Mouse (Mus musculus): ENCODE results near the gene Mras.

Mras gene

DNA sequence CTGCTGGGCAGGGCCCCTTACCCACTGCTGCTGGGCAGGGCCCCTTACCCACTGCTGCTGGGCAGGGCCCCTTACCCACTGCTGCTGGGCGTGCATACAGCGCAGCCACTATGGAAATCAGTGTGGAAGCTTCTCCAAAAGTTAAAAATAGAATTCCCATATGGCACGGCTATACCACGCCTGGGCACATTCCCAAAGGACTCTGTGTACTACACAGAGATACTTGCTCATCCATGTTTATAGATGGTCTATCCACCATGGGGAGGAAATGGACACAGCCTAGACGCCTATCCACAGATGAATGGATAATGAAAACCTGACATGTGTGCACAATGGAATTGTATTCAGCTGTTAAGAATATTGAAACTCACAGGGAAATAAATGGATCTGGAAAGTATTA, 3.8 kb upstream of the Mras start:
- no peak for DNase-seq (ENCODE audit: low spot score)

DNA sequence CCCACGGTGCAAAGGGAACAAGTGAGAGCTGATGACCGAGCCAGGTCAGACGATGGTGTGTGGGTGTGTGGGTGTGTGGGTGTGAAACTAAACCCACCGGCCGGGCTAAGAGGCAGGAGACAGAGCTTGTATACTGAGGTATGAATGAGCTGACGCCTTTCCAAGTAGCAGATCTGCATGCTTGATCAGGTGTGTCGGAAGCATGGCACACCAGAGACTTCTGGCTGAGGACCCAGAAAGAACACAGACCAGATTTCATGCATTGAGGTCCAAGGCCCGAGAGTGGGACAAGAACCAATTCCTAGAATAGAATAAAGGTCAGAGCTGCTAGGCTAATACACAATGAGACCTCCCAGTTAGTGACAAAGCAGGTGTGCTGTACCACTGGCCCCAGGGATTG, 1.9 kb upstream of the Mras start:
- no peak for DNase-seq (ENCODE audit: low spot score)

DNA sequence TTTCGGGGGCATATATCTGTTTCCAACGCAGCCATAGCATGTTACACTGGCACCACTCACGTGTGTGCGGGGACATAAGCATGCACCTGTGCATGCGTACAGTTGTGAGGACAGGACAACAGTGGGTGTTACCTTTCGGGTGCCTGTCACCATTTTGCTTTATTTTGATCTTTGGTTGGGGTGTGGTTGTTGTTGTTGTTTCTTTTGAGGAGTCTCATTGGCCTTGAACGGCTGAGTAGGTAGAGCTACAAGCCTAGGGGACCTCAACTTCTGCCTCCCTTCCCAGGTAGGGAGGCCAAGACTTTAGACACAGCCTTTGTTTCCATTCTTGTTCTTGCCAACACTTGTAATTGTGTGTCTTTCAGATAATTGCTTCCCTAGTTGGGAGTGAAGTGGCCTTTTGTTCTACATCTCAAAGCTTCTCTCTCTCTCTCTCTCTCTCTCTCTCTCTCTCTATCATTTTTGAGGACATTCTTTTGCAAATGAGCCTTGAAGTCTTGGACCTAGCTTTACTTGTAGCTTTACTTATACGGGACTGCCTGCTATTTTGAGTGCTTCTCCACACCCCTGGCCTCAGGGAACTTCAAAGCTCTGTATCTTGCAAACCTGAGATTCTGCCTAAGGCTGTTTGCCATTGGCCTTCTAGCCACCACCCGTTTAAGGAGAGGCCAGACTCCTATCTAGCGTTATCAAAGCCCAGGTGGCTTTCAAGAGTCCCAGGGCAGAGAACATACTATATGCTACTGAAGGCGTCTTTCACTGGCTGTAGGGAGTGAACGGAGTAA, 792 bp upstream of the Mras start:
- no peak for DNase-seq (ENCODE audit: low spot score)

DNA sequence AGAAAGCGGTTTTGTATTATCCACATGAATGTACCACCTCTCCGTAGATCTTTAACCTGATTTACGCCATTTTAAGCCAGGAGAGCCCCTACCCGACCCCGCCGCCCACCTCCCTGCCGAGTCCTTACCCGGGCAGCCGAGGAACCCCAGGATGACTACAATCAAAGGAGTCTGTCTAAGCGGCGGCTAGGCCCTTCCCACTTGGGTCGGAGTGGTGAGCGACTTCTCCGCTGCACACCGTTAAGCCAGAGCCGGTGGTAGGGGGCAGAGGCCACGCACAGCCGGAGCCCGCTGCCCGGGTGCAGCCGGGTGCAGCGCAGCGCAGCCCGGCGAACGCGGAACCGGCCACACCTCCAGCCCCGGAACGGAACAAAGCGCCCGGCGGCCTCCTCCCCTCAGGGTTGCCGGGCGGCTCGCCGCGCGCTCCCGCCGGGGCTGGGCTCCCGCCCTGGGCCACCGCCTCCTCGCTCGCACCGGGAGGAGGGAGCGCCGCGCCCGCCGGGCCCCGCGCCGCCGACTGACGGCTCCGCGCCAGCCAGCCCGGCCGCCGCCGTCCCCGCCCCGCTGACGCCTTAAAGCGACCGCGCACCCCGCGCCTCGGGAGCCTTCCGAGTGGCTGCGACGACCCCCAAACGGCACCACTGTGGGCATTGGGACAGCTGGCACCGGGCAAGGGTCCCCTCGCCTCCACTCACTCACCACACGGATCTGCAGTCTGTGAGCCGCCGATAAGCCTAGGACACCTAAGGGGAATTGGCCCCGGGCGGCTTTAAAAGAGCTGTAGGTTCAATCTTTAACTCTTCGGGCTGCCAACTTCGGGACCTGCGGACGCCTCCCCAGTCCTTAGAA, 775 bp downstream of the Mras start:
- DNase-seq (ENCODE audit: low spot score) = peak; percentile 25

DNA sequence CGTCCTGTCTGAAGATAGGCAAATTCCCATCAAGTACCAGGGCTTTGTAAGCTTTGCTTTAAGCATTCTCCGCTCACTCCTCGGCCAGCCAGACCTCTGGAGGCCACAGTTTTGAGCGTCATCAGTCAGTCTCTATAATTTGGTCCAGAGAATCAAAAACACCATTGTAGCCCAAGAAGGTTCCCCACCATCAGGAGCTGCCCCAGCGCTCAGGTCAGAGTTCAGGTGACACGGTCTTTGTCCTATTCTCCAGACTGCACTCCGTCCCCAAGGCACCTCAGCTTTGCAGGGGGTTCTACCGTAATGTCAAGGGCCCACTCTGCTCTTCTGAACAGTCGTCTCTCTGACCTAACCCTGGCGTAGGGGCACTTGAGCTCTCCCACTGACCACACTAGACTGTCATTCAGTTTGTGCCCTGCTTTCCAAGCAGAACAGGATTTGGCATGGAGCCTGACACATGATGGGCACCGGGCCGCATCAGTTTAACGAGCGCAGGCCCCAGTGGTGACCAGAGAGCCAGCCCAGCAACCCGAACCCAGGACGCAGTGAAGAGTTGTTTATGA, 1.5 kb downstream of the Mras start:
- DNase-seq (ENCODE audit: low spot score) = no peak

DNA sequence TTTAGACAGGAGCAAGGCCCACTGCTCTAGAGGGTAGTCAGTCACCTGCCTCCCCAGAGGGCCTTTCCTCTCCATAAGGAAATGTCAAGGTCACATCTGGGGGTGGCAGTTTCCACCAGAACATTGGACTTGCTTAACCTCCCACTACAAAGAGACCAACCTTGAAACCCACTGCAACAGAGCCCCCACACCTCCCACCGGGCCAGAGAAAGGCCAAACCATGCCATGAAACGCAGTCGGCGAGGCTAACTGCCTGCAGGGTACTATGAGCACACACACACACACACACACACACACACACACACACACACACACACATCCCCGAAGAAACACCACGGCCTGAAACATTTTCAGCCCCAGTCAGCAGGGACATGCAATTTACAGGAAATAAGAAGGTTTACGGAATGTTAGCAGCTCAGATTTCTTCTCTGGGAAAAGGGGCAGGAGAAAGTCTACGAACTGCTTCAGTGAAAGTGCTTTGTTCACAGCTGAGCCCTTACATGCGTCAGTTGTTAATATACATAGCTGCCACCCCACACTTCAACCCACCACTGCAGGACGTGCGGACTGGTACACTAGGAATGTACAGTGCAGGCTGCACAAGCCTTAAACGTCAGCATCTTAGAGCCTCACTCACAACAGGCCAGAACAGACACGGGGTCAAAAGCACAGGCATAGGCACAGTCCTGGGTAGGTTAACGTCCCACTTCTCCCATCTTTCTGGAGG, 2.1 kb downstream of the Mras start:
- no peak for DNase-seq (ENCODE audit: low spot score)

DNA sequence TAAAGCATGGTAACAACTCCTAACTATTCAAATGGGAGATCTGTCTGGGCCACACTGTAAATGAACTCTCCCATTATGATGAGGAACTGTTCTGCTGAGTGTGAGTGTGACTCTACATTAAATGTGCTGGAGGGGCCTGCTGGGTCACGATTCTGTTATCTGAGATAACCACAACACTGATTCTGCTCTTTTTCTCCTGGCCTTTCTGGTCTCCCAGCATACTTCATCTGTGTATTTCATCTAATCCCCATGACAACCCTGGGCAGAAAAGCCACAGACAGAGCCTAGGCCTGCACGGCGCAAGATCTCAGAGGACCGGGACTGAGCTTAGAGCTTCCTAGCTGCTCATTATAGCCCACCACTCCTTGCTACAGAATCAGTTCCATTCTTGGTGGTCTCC, 4.7 kb downstream of the Mras start:
- peak; percentile 28 for DNase-seq (ENCODE audit: low spot score)

DNA sequence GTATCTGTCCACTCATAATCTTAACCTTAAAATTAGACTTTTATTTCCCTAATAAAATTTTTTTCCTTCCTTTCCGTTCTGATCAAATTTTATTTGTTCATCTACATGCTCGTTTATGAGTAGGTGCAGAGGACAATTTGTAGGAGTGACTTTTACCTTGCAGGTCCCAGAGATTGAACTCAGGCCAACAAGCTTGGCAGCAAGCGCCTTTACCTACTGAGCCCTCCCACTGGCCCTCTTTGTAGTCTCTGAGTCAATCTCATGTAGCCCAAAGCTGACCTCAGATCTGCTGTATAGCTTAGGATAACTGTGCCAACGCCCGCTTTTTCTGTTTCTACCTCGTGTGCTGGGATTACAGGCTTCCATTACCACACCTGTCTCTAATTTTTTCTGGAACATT, 5.2 kb downstream of the Mras start:
- no peak for DNase-seq (ENCODE audit: low spot score)

DNA sequence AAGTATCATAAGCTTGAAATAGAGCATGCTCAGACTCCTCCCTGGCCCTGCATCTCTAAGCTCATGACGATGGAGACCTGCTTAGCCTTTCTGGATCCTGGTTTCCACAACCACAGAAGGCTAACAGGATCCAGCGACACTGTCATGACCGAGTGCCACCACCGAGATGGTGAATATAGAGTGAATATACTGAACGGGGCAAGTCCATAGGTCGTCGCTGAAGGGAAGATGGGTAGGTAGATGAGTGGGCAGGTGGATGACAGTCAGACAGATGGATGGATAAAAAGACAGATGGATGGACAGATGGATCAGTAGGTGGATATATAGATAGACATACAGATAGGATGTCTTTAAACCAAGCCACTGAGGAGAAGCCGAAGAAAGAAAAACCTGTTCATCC, 5.8 kb downstream of the Mras start:
- no peak for DNase-seq (ENCODE audit: low spot score)

DNA sequence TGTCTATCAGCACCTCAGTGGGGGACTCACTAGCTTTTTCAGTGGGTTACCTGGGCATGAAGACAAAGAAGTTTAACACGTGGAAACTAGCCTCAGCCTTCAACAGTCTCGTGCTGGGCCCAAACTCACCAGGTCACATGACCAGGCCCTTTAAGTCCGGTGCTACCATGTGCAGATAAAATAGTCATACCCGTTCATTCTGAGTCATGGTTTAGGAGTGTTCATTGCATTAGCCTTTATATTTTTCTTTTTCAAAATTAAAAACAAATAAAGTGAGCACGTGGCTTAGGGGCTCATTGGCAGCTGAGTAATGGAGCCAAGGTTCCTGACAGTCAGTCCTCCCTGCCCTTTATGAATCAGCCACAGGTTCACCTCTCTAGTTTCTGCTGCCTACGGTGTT, 6.4 kb downstream of the Mras start:
- no peak for DNase-seq (ENCODE audit: low spot score)

DNA sequence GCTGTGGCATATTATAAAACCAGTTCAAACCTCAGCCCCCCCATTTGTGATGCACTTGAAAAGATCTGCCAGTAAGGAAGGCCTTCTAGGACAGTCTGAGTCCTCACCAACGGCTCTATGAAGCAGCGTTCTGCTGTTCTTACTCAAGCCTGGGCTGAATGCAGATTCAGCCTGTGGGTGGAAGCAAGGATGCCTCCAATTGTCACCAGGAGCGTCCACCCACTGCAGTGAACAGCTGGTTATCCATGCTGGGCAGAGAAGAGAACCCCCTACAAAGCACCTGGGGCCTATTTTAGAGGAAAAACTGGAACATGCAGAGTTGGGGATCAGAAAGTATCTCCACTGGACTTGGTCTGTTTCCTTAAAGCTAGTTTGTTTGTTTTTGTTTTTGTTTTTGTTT, 7.3 kb downstream of the Mras start:
- no peak for DNase-seq (ENCODE audit: low spot score)

DNA sequence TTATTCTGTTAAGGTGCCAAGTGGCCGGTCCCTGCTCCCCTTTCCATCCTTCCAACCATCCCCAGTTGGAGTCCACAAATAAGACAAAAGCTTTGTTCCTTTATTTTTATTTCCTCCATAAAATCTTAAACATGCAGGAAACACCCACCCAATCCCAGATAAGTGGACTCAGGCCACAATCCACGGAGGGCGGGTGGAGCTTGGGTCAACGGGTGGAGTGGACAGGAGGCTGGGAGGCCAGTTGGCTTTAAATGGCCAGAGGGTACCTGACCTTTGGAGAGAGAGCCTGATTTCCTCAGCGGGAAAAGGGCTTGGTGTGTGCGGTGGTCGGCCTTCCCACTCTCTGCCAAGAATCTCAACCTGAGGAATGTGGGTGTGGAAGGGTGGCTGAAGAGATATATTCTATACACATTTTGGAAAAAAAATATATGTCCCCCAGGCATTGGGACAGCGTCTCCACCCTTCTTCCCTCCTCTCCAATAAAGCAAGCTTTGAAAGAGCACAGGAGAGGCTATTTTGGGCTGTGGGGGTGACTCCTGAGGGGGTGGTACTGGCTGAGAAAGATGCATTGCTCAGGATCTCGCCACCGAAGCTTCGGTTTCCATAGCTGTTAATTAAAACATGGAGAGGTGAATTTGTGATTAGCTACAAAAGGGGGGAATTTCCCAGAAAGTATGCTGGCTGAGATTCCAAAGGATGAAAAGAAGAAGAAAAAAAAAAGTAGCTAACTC, 8.4 kb downstream of the Mras start:
- no peak for DNase-seq (ENCODE audit: low spot score)

DNA sequence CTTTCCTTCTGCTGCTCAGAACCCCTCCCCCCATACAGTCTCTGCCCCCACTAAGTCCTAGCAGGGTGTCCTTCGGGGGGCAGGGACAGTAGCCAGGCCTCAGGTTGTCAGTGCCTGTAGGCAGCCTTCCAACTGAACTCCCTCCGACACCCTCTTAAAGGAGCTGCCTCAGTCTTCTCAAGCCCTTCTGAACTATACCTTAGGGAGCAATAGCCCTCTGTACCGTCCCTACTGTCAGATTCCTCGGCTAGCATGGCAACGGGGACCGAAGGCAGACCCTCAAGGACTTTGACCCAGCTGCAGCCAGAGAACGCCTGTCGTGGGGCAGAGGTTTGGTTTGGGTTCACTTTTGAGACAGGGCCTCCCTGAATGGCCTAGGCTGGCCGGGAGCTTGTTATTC, 11.9 kb downstream of the Mras start:
- no peak for DNase-seq (ENCODE audit: low spot score)

DNA sequence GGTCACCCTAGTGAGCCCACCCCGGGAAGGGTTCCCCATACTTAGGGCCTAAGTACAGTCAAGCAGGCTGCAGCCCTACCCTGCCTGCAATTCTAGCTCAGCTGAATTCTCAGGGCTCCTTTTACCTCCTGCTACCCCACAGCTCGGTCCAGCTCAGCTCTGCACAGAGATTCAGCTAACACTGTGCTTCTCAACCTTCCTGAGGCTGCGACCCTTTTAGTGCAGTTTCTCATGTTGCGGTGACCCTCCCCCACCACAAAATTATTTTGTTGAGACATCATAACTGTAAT, 12.7 kb downstream of the Mras start:
- no peak for DNase-seq (ENCODE audit: low spot score)

DNA sequence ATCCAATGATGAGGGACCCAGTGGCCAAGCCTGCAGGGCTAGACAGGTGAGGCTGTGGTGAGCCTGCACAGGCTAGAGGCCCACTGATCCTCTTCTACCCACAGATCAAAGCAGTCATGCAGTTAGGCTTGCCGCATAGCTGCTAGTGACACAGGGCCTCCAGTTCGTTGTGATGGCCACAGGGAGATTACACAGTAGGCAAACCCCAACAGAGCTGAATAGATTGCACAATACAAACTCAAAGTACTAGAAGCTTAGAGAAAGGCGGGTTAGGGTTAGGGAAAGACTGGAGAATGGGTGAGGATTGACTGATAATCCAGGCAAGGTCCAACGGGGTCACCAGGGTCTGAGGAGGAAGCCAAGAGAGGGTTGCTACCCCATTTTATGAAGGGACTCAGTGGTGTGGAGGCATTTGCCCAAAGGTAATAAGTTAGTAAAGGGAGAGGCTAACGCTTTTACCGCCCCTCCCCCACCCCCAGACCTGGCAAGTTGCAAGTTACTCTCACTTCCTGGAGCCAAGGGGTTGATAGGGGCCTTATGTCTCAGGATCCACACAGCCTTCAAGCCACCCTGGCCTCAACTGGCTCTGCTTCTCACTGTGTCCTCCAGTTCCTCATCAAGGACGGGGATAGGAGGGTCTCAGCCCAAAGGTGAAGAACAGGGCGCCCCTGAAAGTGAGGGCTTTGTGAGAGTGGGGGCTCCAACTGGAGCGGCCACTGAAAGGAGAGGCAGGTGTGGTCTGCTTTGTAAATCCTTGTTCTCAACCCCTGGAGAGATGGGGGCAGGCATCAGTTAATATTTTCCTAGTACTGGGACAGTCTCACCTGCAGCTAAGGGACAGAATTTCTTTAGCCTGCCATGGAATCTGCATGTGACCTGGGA, 13.2 kb downstream of the Mras start:
- no peak for DNase-seq (ENCODE audit: low spot score)

DNA sequence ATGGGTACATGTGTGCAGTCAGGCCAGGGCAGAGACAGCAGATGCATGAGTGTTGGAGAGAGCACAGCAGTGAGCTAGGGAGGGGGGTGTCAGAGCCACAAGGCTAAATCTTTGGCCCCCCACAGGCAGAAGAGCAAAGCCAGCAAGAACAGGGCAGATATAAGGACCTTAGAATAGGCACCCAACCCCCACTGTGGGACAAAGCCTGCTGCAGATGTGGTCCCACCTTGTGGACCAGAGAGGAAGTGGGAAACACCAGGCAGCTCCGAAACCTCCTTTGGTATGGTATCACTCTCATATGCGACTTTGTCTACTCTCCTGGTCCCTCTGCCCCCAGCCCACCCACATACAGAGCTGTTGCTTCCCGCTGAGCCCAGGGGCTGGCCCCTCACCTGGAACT, 15.3 kb downstream of the Mras start:
- DNase-seq (ENCODE audit: low spot score) = no peak

DNA sequence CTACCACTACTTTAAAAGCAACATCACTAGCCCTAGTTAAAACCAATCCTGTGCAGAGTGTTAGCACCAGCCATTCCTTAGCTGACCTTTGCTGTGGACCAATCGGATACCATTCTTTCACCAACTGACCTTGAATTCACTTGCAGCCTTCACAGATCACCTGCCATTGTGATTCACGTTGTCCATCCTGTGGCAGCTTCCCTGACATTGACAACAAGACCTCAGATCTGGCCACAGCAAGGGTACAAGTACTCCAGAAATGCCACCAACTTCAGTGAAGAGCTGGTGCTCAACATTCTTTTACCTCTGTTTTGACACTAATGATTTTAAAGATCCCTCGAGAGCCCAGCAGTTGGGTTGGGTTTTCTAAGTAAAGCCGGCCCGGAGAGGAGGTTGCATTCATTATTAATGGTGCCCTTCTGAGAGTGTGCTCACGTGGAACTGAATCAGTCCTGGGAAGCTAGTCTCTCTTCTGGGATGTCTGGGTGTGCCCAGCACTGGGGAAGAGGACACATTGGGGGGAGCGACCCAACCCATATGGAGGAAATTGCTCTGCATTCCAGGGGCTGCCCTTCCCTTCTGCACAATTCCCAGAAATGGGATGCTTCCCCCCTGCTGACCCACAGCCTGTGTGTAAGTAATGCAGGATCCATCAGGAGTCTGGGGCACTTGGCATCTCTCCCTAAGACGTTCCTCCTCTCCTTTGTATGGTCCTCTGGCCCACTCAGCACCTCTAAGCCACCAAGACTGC, 17.1 kb downstream of the Mras start:
- DNase-seq (ENCODE audit: low spot score) = no peak

DNA sequence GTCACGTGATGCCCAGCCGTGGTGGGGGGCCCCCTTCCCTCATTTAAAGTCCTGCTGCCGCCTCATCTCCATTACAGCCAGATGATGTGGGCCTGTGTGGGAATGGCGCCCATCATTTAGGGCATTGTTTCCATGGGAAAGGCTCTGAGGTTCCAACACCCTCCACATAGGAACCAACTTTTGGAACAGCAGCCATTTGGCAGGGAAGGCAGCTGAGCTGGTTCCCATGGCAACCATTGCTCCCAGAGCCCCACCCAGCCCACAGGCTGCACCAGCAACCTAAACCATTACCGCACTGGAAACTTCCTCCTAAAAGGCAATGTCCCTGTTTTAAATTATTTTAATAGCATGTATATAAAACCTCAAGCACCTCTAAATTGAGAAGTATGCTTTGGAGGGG, 18.8 kb downstream of the Mras start:
- no peak for DNase-seq (ENCODE audit: low spot score)

DNA sequence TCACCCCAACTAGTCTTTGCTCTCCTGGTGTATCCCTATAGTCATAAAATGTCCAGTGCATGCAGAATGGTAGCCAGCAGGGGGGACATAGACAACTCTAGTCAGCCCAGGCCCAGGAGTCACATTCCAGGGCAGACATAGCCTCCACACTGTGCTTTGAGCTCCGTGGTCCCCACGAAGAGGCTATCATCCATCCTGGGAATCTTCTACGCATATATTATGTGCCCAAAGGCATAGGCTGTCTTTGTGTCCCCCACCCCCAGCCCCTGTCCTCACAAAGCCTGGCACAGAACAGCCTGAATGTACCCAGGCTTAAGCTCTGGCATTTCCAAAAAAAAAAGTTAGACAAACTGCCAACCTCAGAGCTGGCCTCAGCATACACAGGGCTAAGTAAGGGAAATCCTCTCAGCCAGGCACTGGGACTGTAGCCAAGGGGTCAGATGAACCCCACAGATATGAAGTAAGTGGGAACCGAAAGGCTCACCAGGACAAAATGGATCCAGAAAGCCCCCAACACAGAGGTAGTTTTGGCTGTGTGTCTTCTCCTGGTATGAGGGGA, 19.8 kb downstream of the Mras start:
- no peak for DNase-seq (ENCODE audit: low spot score)

DNA sequence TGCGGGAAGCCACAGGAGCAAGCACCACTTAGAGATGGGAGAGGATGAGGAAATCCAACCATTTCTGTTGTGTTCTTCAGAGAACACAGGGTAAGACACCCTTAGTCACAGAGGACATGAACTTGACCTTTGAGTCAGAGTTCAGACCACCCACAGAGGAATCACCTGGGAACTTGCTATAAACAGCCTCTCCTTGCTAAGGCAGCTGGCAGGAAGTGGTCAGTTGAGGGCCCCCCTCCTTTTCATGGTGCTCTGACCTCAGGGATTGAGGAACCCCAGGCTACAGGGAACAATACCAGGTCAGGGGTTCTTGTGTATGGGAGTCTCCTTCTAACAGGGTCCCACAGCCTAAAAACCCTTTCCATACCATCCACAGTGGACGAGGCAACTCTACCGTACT, 20.4 kb downstream of the Mras start:
- DNase-seq (ENCODE audit: low spot score) = no peak

All from c-Kit-positive CD71-positive TER-119-positive erythroid progenitor cells, embryonic 14.5 days (primary cell).